Mouse (Mus musculus) subcutaneous adipose tissue, adult 2 months (tissue): ENCODE measurements around the gene Fn1. TPM values are rescaled to one million over a fixed set of nuclear protein-coding genes. Genes with fewer than 3 reads are reported as not detected.

Source experiments
- polyA plus RNA-seq: library from polyadenylated mRNA; depleted of rRNA; stranded (reverse); fragments of >200 nt; gene quantifications from 2 replicates; pipeline ENCODE4 v1.2.3, GENCODE M21; 2012; ENCODE audit warnings: low replicate concordance; rRNA removed

The Fn1 gene
- 346 and 786 TPM in 2 replicates for polyA plus RNA-seq

GRCm38 (mm10) chr1:71652551-71653399 is at the start of gene Fn1:
TSS of gene Fn1 (minus strand) at chr1:71653200.

GRCm38 (mm10) chr1:71556688-71557612 is 96.0 kb downstream of the Fn1 start, which contains the start of gene Atic:
TSS of gene Atic (plus strand) at chr1:71557150.

Other genes starting within 250 kb of the Fn1 start
- gene Abca12, start 238.3 kb downstream of the Fn1 start, polyA plus RNA-seq, result not detected in 2 replicates
- 33.5 and 58.1 TPM in 2 replicates for gene Atic, start 96.0 kb downstream of the Fn1 start, polyA plus RNA-seq